8 mouse cellular contexts compared by ENCODE assay signal in the genomic region with DNA sequence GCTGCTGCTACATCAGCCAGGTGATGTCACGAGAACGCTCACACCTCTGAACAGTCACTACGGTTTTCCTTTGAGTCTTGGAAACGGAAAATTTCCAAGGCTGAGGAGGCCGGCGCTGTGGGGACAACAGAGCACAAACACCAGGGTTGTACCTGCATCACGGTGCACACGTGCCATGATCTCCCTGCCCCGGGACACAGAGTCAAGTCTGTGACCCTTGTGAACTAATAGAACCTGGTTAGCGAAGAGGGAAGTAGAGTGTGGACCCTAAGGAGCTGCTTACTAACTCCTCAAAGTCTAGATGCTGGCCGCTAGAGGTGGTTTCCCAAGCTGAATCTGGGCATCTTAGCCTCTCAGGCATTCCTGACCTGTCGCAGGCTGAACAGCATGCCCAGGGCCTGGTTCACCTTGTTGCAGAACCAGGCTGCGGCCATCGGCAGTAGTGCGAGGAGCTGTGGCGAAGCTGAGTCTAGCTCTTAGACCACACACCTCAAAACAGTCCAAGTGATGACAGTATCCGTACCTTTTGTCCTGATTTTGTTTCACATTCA. TPM values are rescaled to one million over a fixed set of nuclear protein-coding genes. Genes with fewer than 3 reads are reported as not detected.
DNase-seq lines count a peak whose midpoint lies in the region; ATAC-seq and TF ChIP-seq lines count a peak whose summit lies in the region.

No protein-coding gene starts in this region.

- H3K36me3 ChIP-seq in heart, embryonic 10.5 days, result no peaks in the 10 kb centered on the region
- no peaks in the 10 kb centered on the region for H3K36me3 ChIP-seq in hindbrain, postnatal 0 days (ENCODE audit: insufficient read depth, low read length)
- H3K36me3 ChIP-seq in midbrain, embryonic 15.5 days (replicated peaks), result no peaks in the 10 kb centered on the region

- WGBS in heart, embryonic 10.5 days, result 6% methylated on average over 17 of the region's 17 CpGs
- WGBS in hindbrain, postnatal 0 days, result 5% methylated on average over 17 of the region's 17 CpGs
- WGBS in midbrain, embryonic 15.5 days, result 2% methylated on average over 17 of the region's 17 CpGs

- H3K4me3 ChIP-seq in heart, embryonic 10.5 days, result peak overlapping the region; percentile 52
- H3K4me3 ChIP-seq in hindbrain, postnatal 0 days (ENCODE audit: low read length), result peak overlapping the region; percentile 13; the same call in 1 of the 2 replicates
- 0 out of 2 replicates have a peak overlapping the region, but pooled peaks have one; percentile 1 for H3K4me3 ChIP-seq in midbrain, embryonic 15.5 days
- H3K4me3 ChIP-seq in layer of hippocampus, adult 2 months, result no peak overlapping the region

- peak overlapping the region; percentile 45 for H3K4me2 ChIP-seq in hindbrain, postnatal 0 days (ENCODE audit: low read depth, low read length)
- peak overlapping the region; percentile 26 for H3K4me2 ChIP-seq in midbrain, embryonic 15.5 days

- ATAC-seq in common myeloid progenitor, adult 5-6 weeks (replicated peaks; ENCODE audit: low read depth, poor library complexity, severe bottlenecking), result peak; percentile 42
- ATAC-seq in hindbrain, postnatal 0 days, result peak; percentile 39
- ATAC-seq in midbrain, embryonic 15.5 days (replicated peaks), result peak; percentile 34

- no peak overlapping the region for H3K9ac ChIP-seq in hindbrain, postnatal 0 days (replicated peaks; ENCODE audit: low read length)
- no peak overlapping the region for H3K9ac ChIP-seq in midbrain, embryonic 15.5 days

- DNase-seq in heart, embryonic 10.5 days (ENCODE audit: low spot score), result no peak
- no peak for DNase-seq in heart, adult 8-10 months (ENCODE audit: low spot score)
- no peak for DNase-seq in hindbrain, postnatal 0 days (ENCODE audit: low spot score)
- no peak for DNase-seq in thymus, postnatal 10 days (ENCODE audit: low spot score in 2 of 2)
- DNase-seq in layer of hippocampus, adult 2 months (ENCODE audit: low spot score in 2 of 2), result no peak
- DNase-seq in layer of hippocampus, adult 8-10 months (ENCODE audit: low spot score in 2 of 2), result no peak

- peaks cover 66% of the 10 kb centered on the region for H3K27me3 ChIP-seq in heart, embryonic 10.5 days (ENCODE audit: insufficient read depth, poor library complexity, severe bottlenecking)
- peaks cover 60% of the 10 kb centered on the region for H3K27me3 ChIP-seq in hindbrain, postnatal 0 days (ENCODE audit: insufficient read depth, low read length)
- H3K27me3 ChIP-seq in midbrain, embryonic 15.5 days (replicated peaks), result peaks cover 72% of the 10 kb centered on the region

- peaks cover 10% of the 10 kb centered on the region; the same call in 1 of the 2 replicates for H3K4me1 ChIP-seq in heart, embryonic 10.5 days
- H3K4me1 ChIP-seq in hindbrain, postnatal 0 days (ENCODE audit: insufficient read depth, low read length), result no peaks in the 10 kb centered on the region
- H3K4me1 ChIP-seq in midbrain, embryonic 15.5 days, result peaks cover 5% of the 10 kb centered on the region; the same call in 1 of the 2 replicates

- no peak overlapping the region for H3K27ac ChIP-seq in heart, embryonic 10.5 days
- no peak overlapping the region for H3K27ac ChIP-seq in hindbrain, postnatal 0 days
- H3K27ac ChIP-seq in midbrain, embryonic 15.5 days, result no peak overlapping the region
- no peak overlapping the region for H3K27ac ChIP-seq in layer of hippocampus, adult 2 months

- no peak for TF ChIP-seq CTCF in hindbrain, postnatal 0 days (IDR thresholded peaks at IDR 0.05; ENCODE audit: low read depth)
- TF ChIP-seq CTCF in layer of hippocampus, adult 2 months (conservative IDR thresholded peaks at IDR 0.05), result no peak

- no peaks in the 10 kb centered on the region for H3K9me3 ChIP-seq in heart, embryonic 10.5 days
- H3K9me3 ChIP-seq in hindbrain, postnatal 0 days (ENCODE audit: low read length), result no peaks in the 10 kb centered on the region
- no peaks in the 10 kb centered on the region for H3K9me3 ChIP-seq in midbrain, embryonic 15.5 days

RNA-seq across cellular contexts. Expression of gene Tbx15, which starts 5.8 kb away (rescaled TPM):
- 0.12 and 0.67 TPM in 2 replicates for polyA plus RNA-seq in heart, embryonic 10.5 days (2016; fragmentation: Nextera tagmentation; extraction: Ambion mirVana)
- total RNA-seq in heart, adult 8-10 months (2022), result under 1 TPM; 0.88 to 0.98 (median 0.93) TPM
- not detected in 2 replicates for total RNA-seq in common myeloid progenitor, adult 5-6 weeks (2017)
- 2.9 and 4.3 TPM in 2 replicates for total RNA-seq in hindbrain, postnatal 0 days (2014; rRNA removed)
- polyA plus RNA-seq in hindbrain, postnatal 0 days (2015; fragmentation: Nextera tagmentation; extraction: Ambion mirVana), result 0.64 TPM in 2 replicates
- polyA plus RNA-seq in midbrain, embryonic 15.5 days (2015; fragmentation: Nextera tagmentation; extraction: Ambion mirVana), result 0.61 and 0.69 TPM in 2 replicates
- under 1 TPM; 0.44 to 0.81 TPM for total RNA-seq in layer of hippocampus, adult 2 months (2021)
- 1 to 10 TPM in 1 of 4 experiments, under 1 TPM in 3; 0.47 to 1.8 (median 0.61) TPM for total RNA-seq in layer of hippocampus, adult 8-10 months (2022)
